Mouse (Mus musculus): ENCODE measurements around the gene Lrmp. TPM values are rescaled to one million over a fixed set of nuclear protein-coding genes. Genes with fewer than 3 reads are reported as not detected.

The Lrmp gene
- polyA plus RNA-seq, 1 experiment from 2014 or later = 1.4 TPM

GRCm38 (mm10) chr6:145075548-145076224 is 39.8 kb upstream of the Lrmp start, which contains the start of gene Bcat1:
TSS of gene Bcat1 (minus strand) at chr6:145076184.
- Histone ChIP-seq H3K4me1 (ENCODE audit: insufficient read depth) (no peaks in the 10 kb centered on the region), H3K36me3 (ENCODE audit: insufficient read depth) (no peaks in the 10 kb centered on the region), H3K9ac (peak within 1 kb of the TSS; percentile 36), H3K27ac (ENCODE audit: low read depth) (no peak within 1 kb of the TSS), H3K4me2 (peak within 1 kb of the TSS; percentile 89), H3K27me3 (ENCODE audit: insufficient read depth, low read length) (no peaks in the 10 kb centered on the region; the same call in 1 of the 2 replicates), H3K9me3 (ENCODE audit: low read depth, low read length) (no peaks in the 10 kb centered on the region), H3K4me3 (ENCODE audit: low read depth, low read length) (peak within 1 kb of the TSS; percentile 48)
- under 1% methylated on average over 39 of the region's 39 CpGs for WGBS
- no peak for TF ChIP-seq CTCF (IDR thresholded peaks at IDR 0.05; ENCODE audit: low read depth)
- DNase-seq (peak; percentile 71), ATAC-seq (ENCODE audit: insufficient read depth) (peak; percentile 76)

- TF ChIP-seq CTCF (IDR thresholded peaks at IDR 0.05; ENCODE audit: low read depth) = no peak
- H3K9ac ChIP-seq = no peak overlapping the region
- no peaks in the 10 kb centered on the region for H3K36me3 ChIP-seq (ENCODE audit: insufficient read depth)
- peak; percentile 17 for DNase-seq
- no peak overlapping the region for H3K27ac ChIP-seq (ENCODE audit: low read depth)
- H3K4me3 ChIP-seq (ENCODE audit: low read depth, low read length) = peak overlapping the region; percentile 48
- peak overlapping the region; percentile 89 for H3K4me2 ChIP-seq
- no peak; the same call in 1 of the 2 replicates for ATAC-seq (ENCODE audit: insufficient read depth)
- H3K27me3 ChIP-seq (ENCODE audit: insufficient read depth, low read length) = no peaks in the 10 kb centered on the region; the same call in 1 of the 2 replicates
- WGBS = 19% methylated on average over 9 of the region's 9 CpGs
- no peaks in the 10 kb centered on the region for H3K4me1 ChIP-seq (ENCODE audit: insufficient read depth)
- no peaks in the 10 kb centered on the region for H3K9me3 ChIP-seq (ENCODE audit: low read depth, low read length)
Observed at GRCm38 (mm10) chr6:145076286-145076685, 39.2 kb upstream of the Lrmp start.

- Histone ChIP-seq H3K27ac (ENCODE audit: low read depth) (no peak overlapping the region), H3K9me3 (ENCODE audit: low read depth, low read length) (no peaks in the 10 kb centered on the region), H3K36me3 (ENCODE audit: insufficient read depth) (no peaks in the 10 kb centered on the region), H3K4me3 (ENCODE audit: low read depth, low read length) (no peak overlapping the region), H3K9ac (no peak overlapping the region), H3K4me2 (no peak overlapping the region), H3K4me1 (ENCODE audit: insufficient read depth) (no peaks in the 10 kb centered on the region), H3K27me3 (ENCODE audit: insufficient read depth, low read length) (no peaks in the 10 kb centered on the region)
- no peak for TF ChIP-seq CTCF (IDR thresholded peaks at IDR 0.05; ENCODE audit: low read depth)
- DNase-seq (no peak), ATAC-seq (ENCODE audit: insufficient read depth) (no peak)
- WGBS = 61% methylated on average over 9 of the region's 9 CpGs
Observed at GRCm38 (mm10) chr6:145079087-145079759, 36.2 kb upstream of the Lrmp start.

DNA sequence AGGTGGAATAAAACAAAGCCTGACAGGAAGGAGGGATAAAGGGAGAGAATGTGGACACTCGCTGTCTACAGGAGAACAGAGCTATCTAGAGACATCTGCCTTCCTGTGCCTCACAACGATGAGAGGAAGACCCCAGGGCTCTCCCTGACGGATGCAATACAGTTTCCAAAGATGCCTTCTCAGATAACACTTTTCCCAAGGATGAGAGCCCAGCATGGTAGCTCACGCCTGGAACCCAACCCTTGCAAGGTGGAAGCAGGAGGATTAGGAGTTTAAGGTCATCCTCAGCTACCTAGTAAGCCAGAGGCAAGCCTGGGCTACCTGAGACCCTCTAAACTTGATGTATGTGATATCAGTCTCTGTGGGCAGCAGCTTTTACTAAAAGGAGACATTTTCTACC is 33.7 kb upstream of the Lrmp start:
- Histone ChIP-seq H3K27me3 (ENCODE audit: insufficient read depth, low read length) (no peaks in the 10 kb centered on the region), H3K36me3 (ENCODE audit: insufficient read depth) (no peaks in the 10 kb centered on the region), H3K27ac (ENCODE audit: low read depth) (no peak overlapping the region), H3K9ac (no peak overlapping the region), H3K4me2 (no peak overlapping the region), H3K4me3 (ENCODE audit: low read depth, low read length) (no peak overlapping the region), H3K9me3 (ENCODE audit: low read depth, low read length) (no peaks in the 10 kb centered on the region), H3K4me1 (ENCODE audit: insufficient read depth) (no peaks in the 10 kb centered on the region)
- no peak for TF ChIP-seq CTCF (IDR thresholded peaks at IDR 0.05; ENCODE audit: low read depth)
- DNase-seq (no peak), ATAC-seq (ENCODE audit: insufficient read depth) (no peak)
- WGBS = 57% methylated on average over 4 of the region's 4 CpGs

DNA sequence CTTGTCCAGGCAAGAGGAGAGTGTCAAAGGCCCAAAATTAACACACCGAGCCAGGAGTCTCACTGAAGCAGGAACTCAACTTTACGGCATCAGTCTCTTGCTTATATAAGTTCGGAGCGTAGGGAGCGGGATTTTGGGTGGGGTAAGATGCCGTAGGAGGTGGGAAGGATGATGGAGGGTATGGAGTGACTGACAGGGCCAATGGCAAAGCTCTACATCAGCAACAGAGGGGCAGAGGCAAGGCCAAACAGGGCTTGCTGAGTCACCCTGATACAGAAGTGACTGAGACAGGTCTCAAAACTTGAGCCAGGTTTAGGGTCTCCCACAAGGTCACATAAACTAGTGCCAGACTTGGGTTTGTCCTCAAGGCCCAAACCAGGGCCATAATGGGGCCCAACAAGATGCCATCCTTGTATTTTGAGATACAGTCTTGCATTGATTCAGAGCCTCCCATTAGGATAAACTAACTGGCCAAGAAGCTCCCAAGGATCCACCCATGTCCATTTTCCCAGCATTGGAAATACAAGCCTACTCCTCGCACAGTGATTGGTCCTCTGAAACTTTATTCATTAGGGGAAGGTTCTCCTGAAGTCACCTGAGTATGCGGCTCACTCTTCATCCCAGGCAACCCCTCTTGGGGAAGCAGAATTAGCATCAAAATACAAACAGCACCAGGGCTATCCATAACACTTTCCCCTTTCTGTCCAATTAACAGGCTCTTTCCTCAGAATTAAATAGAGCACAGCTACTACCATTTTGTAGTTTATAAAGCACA is 30.9 kb upstream of the Lrmp start:
- no peaks in the 10 kb centered on the region for H3K27me3 ChIP-seq (ENCODE audit: insufficient read depth, low read length)
- no peaks in the 10 kb centered on the region for H3K36me3 ChIP-seq (ENCODE audit: insufficient read depth)
- H3K4me1 ChIP-seq (ENCODE audit: insufficient read depth) = no peaks in the 10 kb centered on the region
- no peak overlapping the region for H3K4me3 ChIP-seq (ENCODE audit: low read depth, low read length)
- no peak overlapping the region for H3K27ac ChIP-seq (ENCODE audit: low read depth)
- H3K9me3 ChIP-seq (ENCODE audit: low read depth, low read length) = no peaks in the 10 kb centered on the region
- H3K4me2 ChIP-seq = no peak overlapping the region
- TF ChIP-seq CTCF (IDR thresholded peaks at IDR 0.05; ENCODE audit: low read depth) = no peak
- no peak for DNase-seq
- WGBS = 87% methylated on average over 8 of the region's 8 CpGs
- no peak overlapping the region for H3K9ac ChIP-seq
- ATAC-seq (ENCODE audit: insufficient read depth) = no peak

DNA sequence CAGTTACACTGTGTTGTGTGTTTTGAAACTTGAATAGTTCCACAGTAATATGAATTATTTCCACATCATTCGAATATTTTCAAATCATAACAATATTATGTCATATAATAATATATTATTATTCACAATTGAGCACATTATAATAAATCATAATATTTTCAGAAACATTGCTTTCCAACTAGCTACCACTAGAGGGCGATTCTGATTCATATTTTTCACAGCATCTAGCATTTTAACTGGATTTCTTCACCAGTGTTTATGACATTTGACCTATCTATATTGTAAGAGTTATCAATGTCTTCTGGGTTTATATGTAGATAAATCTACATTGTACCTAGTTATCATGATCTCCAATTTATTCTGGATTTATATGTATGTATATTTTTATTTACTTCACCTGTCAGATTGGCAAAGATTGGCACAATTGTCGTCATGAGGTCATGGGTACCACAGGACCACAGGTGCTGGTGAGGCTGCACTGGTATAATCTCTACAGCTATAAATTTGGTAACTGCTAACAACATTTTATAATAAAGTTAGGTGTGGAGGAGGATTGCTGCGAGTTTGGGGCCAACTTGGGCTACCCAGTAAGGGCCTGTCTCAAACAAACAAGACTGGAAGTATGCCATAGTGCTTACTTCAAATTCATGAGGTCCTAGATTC is 26.9 kb upstream of the Lrmp start:
- Histone ChIP-seq H3K4me1 (ENCODE audit: insufficient read depth) (no peaks in the 10 kb centered on the region), H3K9ac (no peak overlapping the region), H3K27ac (ENCODE audit: low read depth) (no peak overlapping the region), H3K4me3 (ENCODE audit: low read depth, low read length) (no peak overlapping the region), H3K9me3 (ENCODE audit: low read depth, low read length) (no peaks in the 10 kb centered on the region), H3K27me3 (ENCODE audit: insufficient read depth, low read length) (no peaks in the 10 kb centered on the region), H3K36me3 (ENCODE audit: insufficient read depth) (no peaks in the 10 kb centered on the region), H3K4me2 (no peak overlapping the region)
- ATAC-seq (ENCODE audit: insufficient read depth) = no peak
- peak; percentile 77 for DNase-seq
- peak; percentile 70 for TF ChIP-seq CTCF (IDR thresholded peaks at IDR 0.05; ENCODE audit: low read depth)
- 44% methylated on average over 4 of the region's 4 CpGs for WGBS
